Mouse (Mus musculus): ENCODE measurements around the gene 4930442H23Rik.
A peak's percentile ranks its signal among the peaks of the same experiment; 100 is the strongest.
"Not testable (repeated sequence)": the region's sequence is repeated elsewhere in the genome, so short reads cannot be mapped to it uniquely, and the experiment has no call there.

Gene 4930442H23Rik

DNA sequence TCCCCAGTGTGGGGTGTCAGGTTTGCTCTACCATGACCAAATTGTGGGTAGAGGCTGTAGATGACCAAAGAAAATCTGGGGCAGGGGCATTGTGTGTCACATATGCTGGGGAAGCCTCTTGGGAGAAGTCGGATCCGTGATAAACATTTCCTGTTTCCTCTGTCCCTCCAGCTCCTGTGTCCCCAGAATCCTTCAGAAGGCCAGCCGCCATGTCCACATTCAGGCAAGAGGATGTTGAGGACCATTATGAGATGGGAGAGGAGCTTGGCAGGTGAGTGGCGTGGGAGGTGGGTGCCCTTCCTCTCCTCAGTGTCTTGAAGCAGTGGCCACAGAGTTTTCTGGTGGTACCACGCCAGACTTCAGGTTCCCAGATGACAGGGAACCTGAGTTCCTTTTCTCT lies at the start of gene 4930442H23Rik:
4930442H23Rik (minus strand) TSS at position 45 of the 400 bp plus-strand sequence.
- DNase-seq, result no peak

GRCm38 (mm10) chr10:81233226-81233585 lies 49.6 kb upstream of the 4930442H23Rik start:
- no peak for DNase-seq

DNA sequence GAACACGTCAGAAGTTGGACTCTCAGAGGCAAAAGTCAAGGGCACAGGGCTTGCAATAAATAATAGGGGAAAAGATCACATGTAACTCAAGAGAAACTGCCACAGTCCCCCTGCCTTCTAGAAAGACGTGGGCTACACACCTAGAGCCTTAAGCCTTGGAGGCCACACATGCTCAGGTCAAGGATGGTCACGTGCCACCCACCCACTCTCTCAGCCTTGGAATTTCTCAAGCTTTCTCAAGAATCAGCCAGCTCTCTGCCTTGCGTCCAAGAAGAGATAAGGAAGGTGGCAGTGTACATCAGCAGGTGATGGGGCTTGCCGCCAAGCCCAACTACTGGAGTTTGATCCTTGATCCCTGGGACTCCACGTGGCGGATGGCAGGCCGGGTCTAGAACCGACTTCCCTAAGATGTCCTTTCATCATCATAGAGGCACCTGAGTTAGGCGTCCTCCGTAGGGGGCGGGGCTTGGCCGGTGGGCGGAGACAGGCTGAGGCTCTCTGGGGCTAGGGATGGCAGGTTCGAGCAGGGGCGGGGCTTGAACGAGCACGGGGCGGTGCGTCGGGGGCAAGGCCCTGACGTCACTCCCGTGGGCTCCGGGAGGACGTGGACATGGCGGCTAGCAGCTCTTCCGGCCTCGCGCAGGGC lies 49.1 kb upstream of the 4930442H23Rik start, which contains the start of gene Zfr2:
Zfr2 (plus strand) TSS at position 576 of the 646 bp plus-strand sequence.
- DNase-seq, result peak; percentile 95

- no peak for DNase-seq
Measured at GRCm38 (mm10) chr10:81231436-81231835, 47.8 kb upstream of the 4930442H23Rik start.

- DNase-seq, result peak; percentile 50
Measured at GRCm38 (mm10) chr10:81230438-81231332, 47.0 kb upstream of the 4930442H23Rik start, which contains the start of gene Atcay. Gene Atcay, minus strand, starts transcription at chr10:81230833.

DNA sequence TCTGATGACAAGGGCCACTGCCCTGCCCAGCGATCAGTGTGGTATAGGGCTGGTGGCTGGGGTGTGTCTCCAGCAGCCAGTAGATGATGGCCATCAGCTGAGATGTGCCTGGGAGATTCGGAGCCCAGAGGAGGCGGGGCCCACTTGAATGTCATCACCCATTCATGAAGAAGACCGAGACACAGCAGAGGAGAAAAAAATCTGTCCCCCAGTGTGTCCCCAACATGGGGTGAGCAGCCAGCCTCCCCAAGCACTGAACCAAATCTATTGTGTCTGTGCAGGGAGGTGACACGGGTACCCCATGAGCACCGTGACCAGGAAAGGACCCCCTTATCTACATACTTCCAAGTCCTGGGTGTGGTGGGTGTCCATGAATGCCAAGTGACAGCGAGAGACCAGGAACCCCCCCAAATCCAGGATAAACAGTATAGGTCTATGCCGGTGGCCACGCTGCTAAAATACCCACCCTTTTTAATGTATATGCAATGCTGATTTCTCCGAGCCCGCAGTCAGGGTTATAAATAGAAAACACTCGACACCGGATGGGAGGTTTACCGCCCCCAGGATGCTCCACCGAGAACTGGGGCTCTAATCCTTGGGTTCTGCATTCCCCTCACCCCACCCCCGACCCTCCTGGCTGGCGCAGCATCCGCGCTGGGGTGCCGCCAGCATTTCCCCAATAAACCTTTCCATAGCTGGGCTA lies 46.2 kb upstream of the 4930442H23Rik start:
- no peak for DNase-seq

GRCm38 (mm10) chr10:81223731-81224130 lies 40.1 kb upstream of the 4930442H23Rik start:
- not testable (repeated sequence) for DNase-seq

DNA sequence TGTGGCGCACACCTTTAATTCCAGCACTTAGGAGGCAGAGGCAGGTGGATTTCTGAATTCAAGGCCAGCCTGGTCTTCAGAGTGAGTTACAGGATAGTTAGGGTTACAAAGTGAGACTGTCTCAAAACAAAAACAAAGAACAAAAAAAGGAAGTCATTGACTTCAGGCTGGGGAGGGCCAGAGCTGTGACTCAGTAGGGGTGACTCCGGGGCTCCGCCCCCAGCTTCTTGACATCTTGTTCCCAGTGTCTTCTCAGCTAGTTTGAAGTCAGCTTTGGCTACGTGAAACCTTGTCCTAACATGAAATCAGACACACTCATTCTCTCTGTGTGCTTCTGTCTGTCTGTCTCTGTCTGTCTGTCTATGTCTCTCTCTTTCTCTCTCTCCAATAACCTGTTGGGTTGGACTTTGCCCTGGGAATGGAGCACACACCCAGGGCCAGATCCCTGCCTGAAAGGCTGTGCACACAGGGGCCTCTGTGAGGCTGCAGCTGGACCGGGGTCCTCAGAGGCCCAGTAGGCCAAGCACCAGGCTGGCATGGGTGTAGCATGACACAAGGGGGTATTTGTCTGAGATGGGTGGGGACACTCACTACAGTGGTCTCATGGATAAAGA lies 37.9 kb upstream of the 4930442H23Rik start:
- DNase-seq, result no peak

DNA sequence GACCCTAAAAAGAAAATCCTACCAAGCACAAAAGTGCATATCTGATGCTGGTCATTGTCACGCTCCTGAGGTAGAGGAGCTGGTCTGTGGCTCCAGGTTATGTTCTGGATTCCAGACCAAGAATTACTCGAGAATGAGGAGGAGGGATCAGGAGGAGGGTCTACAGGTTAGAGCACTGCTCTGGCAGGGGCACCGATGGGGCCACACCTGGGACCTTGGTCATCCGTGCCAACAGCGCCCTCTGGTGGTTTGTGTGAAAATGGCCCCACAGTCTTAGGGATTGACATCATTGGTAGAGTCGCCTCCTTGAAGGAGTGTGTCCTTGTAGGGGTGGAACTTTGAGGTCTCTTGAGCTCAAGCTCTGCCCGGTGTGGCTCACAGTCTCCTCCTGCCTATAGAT lies 34.3 kb upstream of the 4930442H23Rik start:
- peak; percentile 81 for DNase-seq

DNA sequence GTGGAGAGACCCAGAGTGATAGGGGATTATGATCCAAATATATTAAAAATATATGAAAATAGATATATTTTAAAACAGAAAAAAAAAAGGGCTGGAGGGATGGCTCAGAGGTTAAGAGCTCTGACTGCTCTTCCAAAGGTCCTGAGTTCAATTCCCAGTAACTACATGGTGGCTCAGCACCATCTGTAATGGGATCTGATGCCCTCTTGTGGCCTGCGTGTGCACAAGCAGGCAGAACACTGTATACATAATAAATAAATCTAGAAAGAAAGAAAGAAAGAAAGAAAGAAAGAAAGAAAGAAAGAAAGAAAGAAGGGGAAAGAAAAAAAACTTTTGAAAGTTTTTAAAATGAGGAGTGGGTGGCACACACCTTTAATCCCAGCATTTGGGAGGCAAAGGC lies 33.6 kb upstream of the 4930442H23Rik start:
- DNase-seq, result not testable (repeated sequence)

DNA sequence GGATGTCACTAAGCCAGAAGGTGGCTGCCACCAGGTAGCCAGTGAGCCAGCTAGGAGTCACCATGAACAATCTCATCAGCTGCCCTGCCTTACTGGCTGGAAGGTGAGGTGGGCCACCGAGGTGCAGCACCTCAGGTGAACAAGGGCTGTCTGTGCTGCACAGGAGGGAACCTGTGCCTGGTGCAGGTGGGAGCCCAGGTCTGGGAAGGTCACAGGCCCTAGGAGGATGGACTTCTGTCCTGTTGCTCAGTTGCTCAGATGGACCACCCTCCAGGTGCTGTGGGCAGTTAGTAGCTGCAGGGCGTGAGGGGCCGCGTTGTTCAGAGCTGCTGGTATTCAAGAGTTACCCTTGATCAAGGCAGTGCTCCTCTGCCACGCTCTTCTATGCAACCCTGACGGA lies 33.2 kb upstream of the 4930442H23Rik start:
- no peak for DNase-seq

- DNase-seq, result no peak
Measured at GRCm38 (mm10) chr10:81216260-81216659, 32.6 kb upstream of the 4930442H23Rik start.

- no peak for DNase-seq
Measured at GRCm38 (mm10) chr10:81210154-81210553, 26.5 kb upstream of the 4930442H23Rik start.

DNA sequence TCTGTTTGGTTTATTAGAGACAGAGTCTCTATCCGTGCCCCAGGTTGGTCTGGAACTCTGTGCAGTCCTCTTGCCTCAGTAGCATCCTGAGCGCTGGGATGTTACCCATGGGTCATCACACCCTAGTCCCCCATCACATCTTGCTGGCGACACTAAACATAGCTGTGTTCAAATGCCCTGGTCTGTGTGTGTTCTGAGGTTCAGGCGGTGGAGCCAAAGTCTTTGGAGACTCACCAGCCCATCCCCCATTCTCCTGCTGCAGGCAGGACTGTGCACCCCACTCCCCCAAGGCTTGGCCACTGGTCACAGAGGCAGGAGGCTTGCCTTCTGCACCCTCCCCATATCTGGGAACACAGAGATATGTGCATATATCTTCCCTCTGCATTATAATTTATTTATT lies 20.5 kb upstream of the 4930442H23Rik start:
- no peak for DNase-seq

- no peak for DNase-seq
Measured at GRCm38 (mm10) chr10:81202978-81203720, 19.5 kb upstream of the 4930442H23Rik start.

- no peak for DNase-seq
Measured at GRCm38 (mm10) chr10:81201807-81202758, 18.4 kb upstream of the 4930442H23Rik start, which contains the start of gene Nmrk2. Gene Nmrk2, minus strand, starts transcription at chr10:81202051.

GRCm38 (mm10) chr10:81200605-81201287 lies 17.1 kb upstream of the 4930442H23Rik start:
- DNase-seq, result no peak

- DNase-seq, result no peak
Measured at GRCm38 (mm10) chr10:81200141-81200540, 16.5 kb upstream of the 4930442H23Rik start.

- DNase-seq, result no peak
Measured at GRCm38 (mm10) chr10:81198990-81199389, 15.3 kb upstream of the 4930442H23Rik start.

DNA sequence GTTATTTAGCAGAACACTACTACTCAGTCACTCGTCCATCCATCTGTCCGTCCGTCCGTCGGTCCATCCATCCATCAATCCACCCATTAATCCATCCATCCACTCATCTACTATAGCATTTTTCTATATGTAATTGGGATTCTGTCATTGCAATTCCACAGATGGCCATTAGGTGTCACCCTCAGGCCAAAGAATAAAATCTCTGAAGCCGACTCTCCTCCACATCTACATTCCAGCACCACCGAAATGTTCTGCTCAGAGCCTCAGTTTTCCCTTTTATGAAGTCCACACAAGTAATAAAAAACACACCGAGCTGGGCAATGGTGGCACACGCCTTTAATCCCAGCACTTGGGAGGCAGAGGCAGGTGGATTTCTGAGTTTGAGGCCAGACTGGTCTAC lies 14.6 kb upstream of the 4930442H23Rik start:
- DNase-seq, result peak; percentile 77

Measured in kidney, postnatal 10 days (tissue).